Mouse (Mus musculus) spleen, adult 2 months (tissue): ENCODE measurements around the gene Ddx19a.

Source experiments
- CTCF ChIP-seq: fragments of 200-500 bp; IDR thresholded peaks from 2 replicates; pipeline ENCODE4 v1.5.1; 2011; ENCODE audit warnings: mild to moderate bottlenecking, inconsistent platforms; ENCODE audit not compliant: insufficient read depth, insufficient read length, insufficient replicate concordance; ENCODE audit errors: extremely low read depth
- POLR2A ChIP-seq: fragments of 200-500 bp; IDR thresholded peaks from 2 replicates; pipeline ENCODE4 v1.6.1; 2011; ENCODE audit warnings: low read depth, low read length, inconsistent platforms

DNA sequence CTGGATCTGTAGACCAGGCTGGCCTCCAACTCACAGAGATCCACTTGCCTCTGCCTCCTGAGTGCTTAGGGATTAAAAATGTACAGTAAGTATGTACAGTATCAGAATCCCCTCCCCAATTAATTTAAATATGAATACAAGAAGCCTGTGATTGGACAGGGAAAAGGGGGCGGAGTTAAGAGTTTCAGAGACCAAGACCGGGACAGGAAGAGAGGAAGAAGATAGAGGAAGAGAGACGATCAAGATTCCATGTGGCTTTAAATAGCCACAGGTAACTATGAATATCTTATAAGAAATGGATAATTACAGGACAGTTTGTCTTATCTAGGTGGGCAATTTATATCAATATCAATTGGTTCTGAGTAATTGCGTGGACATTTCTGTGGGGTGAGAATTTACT lies 32.0 kb upstream of the Ddx19a start:
- no peak for TF ChIP-seq POLR2A
- no peak for TF ChIP-seq CTCF
